11 mouse cellular contexts compared by ENCODE assay signal in the genomic region with DNA sequence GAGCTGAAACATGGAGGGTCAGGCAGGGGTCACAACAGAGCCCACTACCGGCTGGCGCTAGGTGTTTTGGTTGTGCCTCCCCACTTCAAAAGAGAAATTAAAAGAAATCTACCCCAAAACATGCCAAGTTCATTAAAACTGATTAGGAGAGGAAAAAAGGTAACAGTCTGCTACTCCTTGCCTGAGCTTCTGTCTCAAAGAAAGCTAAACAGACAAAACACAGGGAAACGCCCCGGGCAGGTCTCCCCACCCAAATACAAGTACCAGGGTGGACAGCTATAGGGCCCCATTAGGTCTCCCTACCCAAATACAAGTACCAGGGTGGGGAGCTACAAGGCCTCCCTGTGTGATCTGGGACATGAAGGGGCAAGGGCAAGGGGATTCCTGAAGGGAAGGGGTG. TPM values are rescaled to one million over a fixed set of nuclear protein-coding genes. Genes with fewer than 3 reads are reported as not detected.
A peak's percentile ranks its signal among the peaks of the same experiment; 100 is the strongest.
DNase-seq lines count a peak whose midpoint lies in the region; ATAC-seq lines count a peak whose summit lies in the region.
"Had no signal": no experiment of that assay in that cellular context is flagged by ENCODE, and none has a peak within 500 bp of the region (broad histone marks: within the 10 kb centered on the region; RNA-seq: fewer than 3 reads in every experiment).

A gene (plus strand): TSS at position 301 of the 400 bp plus-strand sequence.

- no peak for DNase-seq in heart, embryonic 10.5 days (ENCODE audit: low spot score)
- no peak for DNase-seq in heart, postnatal 36 days
- DNase-seq in neural tube, embryonic 10.5 days (ENCODE audit: extremely low spot score, low spot score), result no peak
- DNase-seq in right cerebral cortex, postnatal 4 days, result no peak
- no peak for DNase-seq in thymus, adult 18-20 months
- DNase-seq: kidney, adult 18-20 months; lung, postnatal 10 days; right cerebral cortex, adult 18-20 months had no signal

- H3K4me1 ChIP-seq in heart, embryonic 10.5 days, result peaks cover 50% of the 10 kb centered on the region
- peaks cover 11% of the 10 kb centered on the region for H3K4me1 ChIP-seq in neural tube, embryonic 12.5 days
- peaks cover 46% of the 10 kb centered on the region for H3K4me1 ChIP-seq in liver, embryonic 16.5 days (ENCODE audit: control insufficient read depth, low read depth, low read length)

- 0 out of 2 replicates have a peak within 1 kb of the TSS, but pooled peaks have one; percentile 38 for H3K4me2 ChIP-seq in neural tube, embryonic 12.5 days (replicated peaks)
- no peak within 1 kb of the TSS for H3K4me2 ChIP-seq in liver, embryonic 16.5 days (ENCODE audit: low read depth, low read length)

- H3K36me3 ChIP-seq in heart, embryonic 10.5 days, result peaks cover 50% of the 10 kb centered on the region
- peaks cover 35% of the 10 kb centered on the region for H3K36me3 ChIP-seq in neural tube, embryonic 12.5 days
- H3K36me3 ChIP-seq in liver, embryonic 16.5 days (ENCODE audit: control insufficient read depth, insufficient read depth), result peaks cover 7% of the 10 kb centered on the region

- no peak within 1 kb of the TSS for H3K9ac ChIP-seq in neural tube, embryonic 12.5 days
- no peak within 1 kb of the TSS for H3K9ac ChIP-seq in liver, embryonic 16.5 days (ENCODE audit: low read depth, low read length)

- 0 out of 2 replicates have a peak within 1 kb of the TSS, but pooled peaks have one; percentile 86 for H3K4me3 ChIP-seq in heart, embryonic 10.5 days
- H3K4me3 ChIP-seq in neural tube, embryonic 12.5 days, result no peak within 1 kb of the TSS
- H3K4me3 ChIP-seq in liver, embryonic 16.5 days (ENCODE audit: low read depth, low read length), result no peak within 1 kb of the TSS

- intact Hi-C loops in heart, postnatal 36 days (cut with DNase I), result no loop called here

- H3K27ac ChIP-seq in heart, embryonic 10.5 days, result no peak within 1 kb of the TSS
- H3K27ac ChIP-seq in neural tube, embryonic 12.5 days, result no peak within 1 kb of the TSS
- H3K27ac ChIP-seq in liver, embryonic 16.5 days (ENCODE audit: low read length), result peak within 1 kb of the TSS; percentile 86; the same call in 1 of the 2 replicates

- no peaks in the 10 kb centered on the region for H3K9me3 ChIP-seq in heart, embryonic 10.5 days
- no peaks in the 10 kb centered on the region for H3K9me3 ChIP-seq in neural tube, embryonic 12.5 days
- H3K9me3 ChIP-seq in liver, embryonic 16.5 days (replicated peaks; ENCODE audit: control insufficient read depth, low read length), result no peaks in the 10 kb centered on the region

- no peak for ATAC-seq in neural tube, embryonic 12.5 days (ENCODE audit: low FRiP score, low read depth)
- ATAC-seq in liver, embryonic 16.5 days (ENCODE audit: low read depth), result no peak
- ATAC-seq in megakaryocyte progenitor cell, adult 5-6 weeks (replicated peaks; ENCODE audit: poor library complexity), result no peak

- H3K27me3 ChIP-seq in heart, embryonic 10.5 days (ENCODE audit: insufficient read depth, poor library complexity, severe bottlenecking), result no peaks in the 10 kb centered on the region
- H3K27me3 ChIP-seq in neural tube, embryonic 12.5 days (replicated peaks), result no peaks in the 10 kb centered on the region
- no peaks in the 10 kb centered on the region for H3K27me3 ChIP-seq in liver, embryonic 16.5 days (ENCODE audit: control insufficient read depth, insufficient read depth, low read depth, low read length)

- WGBS in heart, embryonic 10.5 days, result 94% methylated on average over 4 of the region's 4 CpGs
- WGBS in neural tube, embryonic 12.5 days, result 93% methylated on average over 4 of the region's 4 CpGs
- 88% methylated on average over 4 of the region's 4 CpGs for WGBS in liver, embryonic 16.5 days (ENCODE audit: insufficient replicate concordance)

RNA-seq across cellular contexts. Expression of the gene that starts here (rescaled TPM):
- polyA plus RNA-seq in heart, embryonic 10.5 days (2016; fragmentation: Nextera tagmentation; extraction: Ambion mirVana), result 1.4 and 4.0 TPM in 2 replicates
- total RNA-seq in heart, postnatal 36 days (2021), result not detected
- 28.4 and 40.5 TPM in 2 replicates for polyA plus RNA-seq in neural tube, embryonic 12.5 days (2016; fragmentation: Nextera tagmentation; extraction: Ambion mirVana)
- 2.5 TPM in 1 of 2 replicates, not detected in the other for polyA plus RNA-seq in liver, embryonic 16.5 days (2015; fragmentation: Nextera tagmentation; extraction: Ambion mirVana)
- total RNA-seq in megakaryocyte progenitor cell, adult 5-6 weeks (2015), result not detected in 2 replicates
- total RNA-seq in megakaryocyte progenitor cell, adult 5-6 weeks (2017), result not detected in 2 replicates
